Mouse (Mus musculus) spleen, embryonic (tissue): ENCODE results near the gene Mob2.

ENCODE experiments used
- CTCF ChIA-PET: fragments of 350-600 bp; sonication (Branson Sonifier 250); formaldehyde crosslinking; loops from one replicate; lab custom pipeline; 2022; lab: Charles Lee

The Mob2 gene

GRCm38 (mm10) chr7:142060931-142061565, at the start of gene Mob2:
Mob2 (minus strand) TSS chr7:142061065.
- CTCF ChIA-PET: no interaction called here

GRCm38 (mm10) chr7:142104747-142105146, 43.9 kb upstream of the Mob2 start:
- CTCF ChIA-PET: no interaction called here

GRCm38 (mm10) chr7:142097776-142098175, 36.9 kb upstream of the Mob2 start:
- CTCF ChIA-PET: interaction anchor here (2.1 kb wide), 1 partner anchor 27 kb away, joined by 4 read pairs; no protein-coding TSS in a partner anchor

GRCm38 (mm10) chr7:142096701-142097100, 35.8 kb upstream of the Mob2 start:
- CTCF ChIA-PET: interaction anchor here (2.1 kb wide), 1 partner anchor 26 kb away, joined by 4 read pairs; no protein-coding TSS in a partner anchor

GRCm38 (mm10) chr7:142095183-142095931, 34.5 kb upstream of the Mob2 start, which contains the start of gene Dusp8:
Dusp8 (minus strand) TSS chr7:142095843.
- CTCF ChIA-PET: interaction anchor here (1.0 kb wide), 1 partner anchor 10 kb away, joined by 3 read pairs; no protein-coding TSS in a partner anchor

- CTCF ChIA-PET: interaction anchor here (1.0 kb wide), 1 partner anchor 9 kb away, joined by 3 read pairs; no protein-coding TSS in a partner anchor
Measured at GRCm38 (mm10) chr7:142094301-142095143, 33.7 kb upstream of the Mob2 start.

GRCm38 (mm10) chr7:142093696-142094240, 32.9 kb upstream of the Mob2 start:
- CTCF ChIA-PET: no interaction called here

GRCm38 (mm10) chr7:142092991-142093390, 32.1 kb upstream of the Mob2 start:
- CTCF ChIA-PET: no interaction called here

GRCm38 (mm10) chr7:142091848-142092247, 31.0 kb upstream of the Mob2 start:
- CTCF ChIA-PET: no interaction called here

GRCm38 (mm10) chr7:142089648-142090447, 29.0 kb upstream of the Mob2 start:
- CTCF ChIA-PET: no interaction called here

GRCm38 (mm10) chr7:142088886-142089285, 28.0 kb upstream of the Mob2 start:
- CTCF ChIA-PET: no interaction called here

- CTCF ChIA-PET: no interaction called here
Measured at GRCm38 (mm10) chr7:142087069-142087652, 26.3 kb upstream of the Mob2 start.

GRCm38 (mm10) chr7:142086159-142086905, 25.5 kb upstream of the Mob2 start:
- CTCF ChIA-PET: no interaction called here

GRCm38 (mm10) chr7:142084820-142085219, 24.0 kb upstream of the Mob2 start:
- CTCF ChIA-PET: interaction anchor here (0.7 kb wide), 1 partner anchor 11 kb away, joined by 3 read pairs; the partner anchor contains the start of gene Dusp8

GRCm38 (mm10) chr7:142084395-142084794, 23.5 kb upstream of the Mob2 start:
- CTCF ChIA-PET: no interaction called here

- CTCF ChIA-PET: no interaction called here
Measured at GRCm38 (mm10) chr7:142083588-142084317, 22.9 kb upstream of the Mob2 start.

GRCm38 (mm10) chr7:142082607-142083006, 21.7 kb upstream of the Mob2 start:
- CTCF ChIA-PET: no interaction called here

- CTCF ChIA-PET: no interaction called here
Measured at GRCm38 (mm10) chr7:142082179-142082578, 21.3 kb upstream of the Mob2 start.

- CTCF ChIA-PET: no interaction called here
Measured at GRCm38 (mm10) chr7:142081736-142082135, 20.9 kb upstream of the Mob2 start.
